8 mouse cellular contexts compared by ENCODE assay signal in the genomic region with DNA sequence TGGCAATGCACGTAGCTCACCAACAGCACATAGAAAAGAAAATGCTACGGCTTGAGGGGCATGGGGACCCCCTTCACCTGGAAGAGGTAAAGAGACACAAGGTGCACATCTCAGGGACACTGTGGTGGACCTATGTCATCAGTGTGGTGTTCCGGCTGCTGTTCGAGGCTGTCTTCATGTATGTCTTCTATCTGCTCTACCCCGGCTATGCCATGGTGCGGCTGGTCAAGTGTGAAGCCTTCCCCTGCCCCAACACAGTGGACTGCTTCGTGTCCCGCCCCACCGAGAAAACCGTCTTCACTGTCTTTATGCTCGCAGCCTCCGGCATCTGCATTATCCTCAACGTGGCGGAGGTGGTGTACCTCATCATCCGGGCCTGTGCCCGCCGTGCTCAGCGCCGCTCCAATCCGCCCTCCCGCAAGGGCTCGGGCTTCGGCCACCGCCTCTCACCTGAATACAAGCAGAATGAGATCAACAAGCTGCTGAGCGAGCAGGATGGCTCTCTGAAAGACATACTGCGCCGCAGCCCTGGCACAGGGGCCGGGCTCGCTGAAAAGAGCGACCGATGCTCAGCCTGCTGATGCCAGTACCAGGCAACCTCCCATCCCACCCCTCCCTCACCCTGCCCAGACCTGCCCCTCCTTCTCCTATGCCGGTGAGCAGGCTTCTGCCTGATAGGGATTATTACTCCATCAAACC. TPM values are rescaled to one million over a fixed set of nuclear protein-coding genes. Genes with fewer than 3 reads are reported as not detected.
DNase-seq lines count a peak whose midpoint lies in the region; ATAC-seq and TF ChIP-seq lines count a peak whose summit lies in the region.
"Had no signal": no experiment of that assay in that cellular context is flagged by ENCODE, and none has a peak within 500 bp of the region (broad histone marks: within the 10 kb centered on the region; RNA-seq: fewer than 3 reads in every experiment).

No protein-coding gene starts in this region.

- WGBS in hindbrain, embryonic 11.5 days = 14% methylated on average over 32 of the region's 32 CpGs
- WGBS in neural tube, embryonic 13.5 days = 24% methylated on average over 32 of the region's 32 CpGs

- no peak for ATAC-seq in hindbrain, embryonic 11.5 days (ENCODE audit: low FRiP score)
- peak; percentile 85 for ATAC-seq in neural tube, embryonic 13.5 days (ENCODE audit: low read depth)

- H3K4me3 ChIP-seq in left cerebral cortex, adult 2 months = peak overlapping the region; percentile 36
- peak overlapping the region; percentile 10; the same call in 1 of the 2 replicates for H3K4me3 ChIP-seq in hindbrain, embryonic 11.5 days (ENCODE audit: low read depth, low read length)
- peak overlapping the region; percentile 34 for H3K4me3 ChIP-seq in neural tube, embryonic 13.5 days

- no peaks in the 10 kb centered on the region for H3K9me3 ChIP-seq in hindbrain, embryonic 11.5 days (ENCODE audit: control insufficient read depth, low read length)
- H3K9me3 ChIP-seq in neural tube, embryonic 13.5 days = no peaks in the 10 kb centered on the region

- H3K36me3 ChIP-seq in hindbrain, embryonic 11.5 days (ENCODE audit: control insufficient read depth, insufficient read depth, low read length) = no peaks in the 10 kb centered on the region
- H3K36me3 ChIP-seq in neural tube, embryonic 13.5 days = no peaks in the 10 kb centered on the region

- no peak overlapping the region for H3K9ac ChIP-seq in hindbrain, embryonic 11.5 days (ENCODE audit: low read depth, low read length)
- peak overlapping the region; percentile 64 for H3K9ac ChIP-seq in neural tube, embryonic 13.5 days

- peak in 1 of 2 experiments; percentile 20 for DNase-seq in left cerebral cortex, adult 2 months (ENCODE audit: extremely low spot score in 1 of 2, low spot score in 2 of 2)
- DNase-seq in left cerebral cortex, adult 11 months (ENCODE audit: low spot score) = no peak
- DNase-seq in cerebellum, postnatal 10 days = peak; percentile 34 to 49
- DNase-seq in hindbrain, embryonic 11.5 days (ENCODE audit: low spot score) = peak; percentile 15
- DNase-seq in kidney, postnatal 14 days = no peak
- DNase-seq in embryo, embryonic 9.5 days (ENCODE audit: extremely low spot score) = no peak

- no peak for TF ChIP-seq CTCF in left cerebral cortex, adult 2 months (IDR thresholded peaks at IDR 0.05)

- no peaks in the 10 kb centered on the region for H3K4me1 ChIP-seq in hindbrain, embryonic 11.5 days (replicated peaks; ENCODE audit: control insufficient read depth, insufficient read depth, low read length)
- H3K4me1 ChIP-seq in neural tube, embryonic 13.5 days (replicated peaks) = peaks cover 10% of the 10 kb centered on the region; the same call in 1 of the 2 replicates

- H3K4me2 ChIP-seq in hindbrain, embryonic 11.5 days (replicated peaks; ENCODE audit: low read depth, low read length) = peak overlapping the region; percentile 36
- peak overlapping the region; percentile 54 for H3K4me2 ChIP-seq in neural tube, embryonic 13.5 days

- H3K27ac ChIP-seq in left cerebral cortex, adult 2 months = peak overlapping the region; percentile 54; the same call in 1 of the 2 replicates
- H3K27ac ChIP-seq in hindbrain, embryonic 11.5 days (ENCODE audit: low read depth, low read length) = no peak overlapping the region
- H3K27ac ChIP-seq in neural tube, embryonic 13.5 days (replicated peaks) = no peak overlapping the region
- H3K27ac ChIP-seq: macrophage had no signal

- H3K27me3 ChIP-seq in hindbrain, embryonic 11.5 days (ENCODE audit: control insufficient read depth, insufficient read depth, low read length) = peaks cover 41% of the 10 kb centered on the region
- peaks cover 77% of the 10 kb centered on the region for H3K27me3 ChIP-seq in neural tube, embryonic 13.5 days

- intact Hi-C loops in left cerebral cortex, adult 2 months (cut with DNase I) = no loop called here

RNA-seq across cellular contexts. Expression of gene Gjb1, which starts 8.4 kb away (rescaled TPM):
- total RNA-seq in left cerebral cortex, adult 2 months (2021) = 1 to 10 TPM; 6.4 to 8.8 TPM
- polyA plus RNA-seq in hindbrain, embryonic 11.5 days (2014; fragmentation: Nextera tagmentation; extraction: Ambion mirVana) = 0.29 and 0.62 TPM in 2 replicates
- 0.92 and 0.98 TPM in 2 replicates for polyA plus RNA-seq in neural tube, embryonic 13.5 days (2015; fragmentation: Nextera tagmentation; extraction: Ambion mirVana)
- polyA plus RNA-seq: macrophage had no signal

RNA-seq across cellular contexts. Expression of gene Zmym3, which starts 36.1 kb away (rescaled TPM):
- total RNA-seq in left cerebral cortex, adult 2 months (2021) = 100 to 1,000 TPM; 142 to 174 TPM
- 20.1 and 24.2 TPM in 2 replicates for polyA plus RNA-seq in hindbrain, embryonic 11.5 days (2014; fragmentation: Nextera tagmentation; extraction: Ambion mirVana)
- 49.7 and 51.7 TPM in 2 replicates for polyA plus RNA-seq in neural tube, embryonic 13.5 days (2015; fragmentation: Nextera tagmentation; extraction: Ambion mirVana)

RNA-seq across cellular contexts. Expression of gene Nono, which starts 44.5 kb away (rescaled TPM):
- 100 to 1,000 TPM in 1 of 2 experiments, 10 to 100 TPM in 1; 98.2 to 123 TPM for total RNA-seq in left cerebral cortex, adult 2 months (2021)
- polyA plus RNA-seq in hindbrain, embryonic 11.5 days (2014; fragmentation: Nextera tagmentation; extraction: Ambion mirVana) = 550 and 663 TPM in 2 replicates
- 372 and 398 TPM in 2 replicates for polyA plus RNA-seq in neural tube, embryonic 13.5 days (2015; fragmentation: Nextera tagmentation; extraction: Ambion mirVana)

Comparison
In these comparisons a context has a peak if more than half of its experiments do, and no peak if none do; other contexts are left out.
1. DNase-seq: peak in cerebellum, postnatal 10 days (2 of 2) and hindbrain, embryonic 11.5 days (single experiment); none in left cerebral cortex, adult 11 months (single experiment), kidney, postnatal 14 days (single experiment) and embryo, embryonic 9.5 days (single experiment).
2. Peak in every context shown above with its lines, with median percentiles within 50 percentile points of each other: H3K4me3 ChIP-seq.